Mouse (Mus musculus): ENCODE results near the gene Iqch.

Iqch gene

DNA sequence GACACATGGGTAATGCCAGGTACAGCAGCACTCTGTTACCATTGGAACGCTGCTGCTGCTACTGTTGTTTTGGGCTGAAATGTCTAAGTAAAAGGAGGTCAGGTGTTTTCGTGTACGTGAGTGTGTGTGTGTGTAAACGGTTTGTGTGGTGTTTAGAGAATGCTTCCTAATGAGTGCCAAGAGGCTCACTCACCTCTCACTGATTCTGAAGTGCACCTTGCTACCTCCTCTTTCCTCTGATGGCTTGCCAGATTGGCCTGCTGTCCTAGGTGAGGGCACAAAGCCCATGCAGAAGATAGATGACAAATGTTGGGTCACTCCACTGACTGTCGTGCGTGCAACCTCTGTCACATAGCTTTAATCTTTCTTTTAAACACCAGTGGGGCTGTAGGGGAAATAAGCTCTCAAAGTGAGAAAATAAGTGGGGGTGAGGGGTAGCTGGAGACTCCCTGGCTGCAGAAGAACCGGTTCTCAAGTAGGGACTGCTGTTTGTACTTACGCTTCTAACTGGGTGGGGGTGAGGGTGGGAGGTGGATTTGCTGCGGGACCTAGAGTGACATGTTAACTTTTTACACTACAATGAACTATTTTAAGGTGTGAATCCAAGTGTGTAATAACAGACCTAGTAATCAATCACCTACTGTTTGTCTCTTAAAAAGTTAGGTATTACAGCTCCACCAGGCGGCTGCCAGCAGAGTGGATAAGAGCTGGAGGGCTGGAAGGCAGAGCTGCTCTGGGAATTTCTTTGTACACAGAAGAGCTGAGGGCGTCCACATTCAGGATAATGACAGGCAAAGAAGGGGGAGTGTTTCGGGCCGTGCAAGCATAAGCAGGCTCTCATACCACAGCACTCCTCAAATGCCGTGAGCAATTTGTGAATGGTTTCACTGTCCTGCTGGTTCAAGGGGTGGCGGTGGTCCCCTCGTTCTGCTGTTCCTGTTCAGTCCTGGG, 10.5 kb upstream of the Iqch start:
- no peak for DNase-seq (ENCODE audit: extremely low spot score, low read depth, low spot score)

DNA sequence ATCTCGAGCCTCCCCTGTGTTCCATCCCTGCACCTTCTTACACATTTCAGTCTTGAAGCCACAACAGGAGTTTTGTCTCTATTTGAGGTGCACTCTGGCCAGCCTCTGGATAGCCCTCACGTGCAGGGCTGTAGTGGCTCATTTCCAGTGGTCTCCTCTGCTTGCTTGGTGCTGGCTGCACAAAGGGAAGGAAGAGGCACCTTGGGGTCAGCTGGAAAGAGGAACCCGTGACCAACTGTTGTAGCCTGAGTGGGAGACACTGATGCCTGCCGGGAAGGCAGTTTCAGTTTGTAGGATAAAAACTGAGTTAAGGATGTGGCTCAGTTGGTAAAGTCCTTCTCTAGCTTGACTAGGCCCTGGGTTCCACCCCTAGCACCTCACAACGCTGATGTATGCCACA, 9.7 kb upstream of the Iqch start:
- DNase-seq (ENCODE audit: extremely low spot score, low read depth, low spot score) = no peak

DNA sequence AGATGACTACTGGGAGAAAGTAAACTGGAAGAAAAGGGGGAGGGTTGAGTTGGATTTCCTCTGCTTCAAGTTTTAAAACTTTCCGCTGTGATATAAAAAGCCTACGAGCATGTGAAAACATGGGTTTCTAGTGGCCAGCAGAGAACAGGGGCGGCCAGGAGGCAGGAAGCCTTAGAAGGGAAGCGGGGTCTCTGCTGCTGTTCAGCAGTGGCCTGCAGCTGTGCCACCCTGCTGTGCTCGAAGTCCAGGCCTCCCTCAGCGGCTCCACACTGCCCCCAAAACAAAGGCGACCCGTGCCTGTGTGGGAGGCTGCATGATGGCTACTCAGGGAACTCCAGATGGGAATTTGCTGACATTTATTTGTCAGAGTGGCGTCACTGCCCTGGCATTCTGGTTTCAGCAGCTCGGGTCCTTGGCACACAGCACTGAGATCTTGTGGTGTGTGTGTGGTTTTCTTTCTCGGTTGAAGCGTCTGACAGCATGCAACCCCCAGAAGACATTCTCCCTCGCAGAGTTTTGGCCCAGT, 8.6 kb upstream of the Iqch start:
- no peak for DNase-seq (ENCODE audit: extremely low spot score, low read depth, low spot score)

DNA sequence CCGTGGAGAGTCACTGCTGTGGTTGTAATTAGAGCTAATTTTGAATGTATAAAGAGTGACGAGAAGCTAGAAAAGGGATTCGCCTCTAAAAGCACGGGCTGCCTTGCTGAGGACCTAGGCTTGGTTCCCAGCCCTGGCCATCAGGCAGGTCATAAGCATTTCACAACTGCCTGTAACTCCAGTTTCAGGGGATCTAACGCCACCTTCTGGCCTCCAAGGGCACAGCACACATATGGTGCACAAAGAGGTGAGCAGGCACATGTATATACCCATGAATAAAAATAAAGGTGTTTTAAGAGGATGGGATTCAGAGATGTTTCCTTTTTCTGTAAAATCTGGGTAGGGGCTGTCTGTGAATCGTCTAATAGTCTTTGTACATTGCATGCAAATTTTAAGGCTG, 7.9 kb upstream of the Iqch start:
- no peak for DNase-seq (ENCODE audit: extremely low spot score, low read depth, low spot score)

DNA sequence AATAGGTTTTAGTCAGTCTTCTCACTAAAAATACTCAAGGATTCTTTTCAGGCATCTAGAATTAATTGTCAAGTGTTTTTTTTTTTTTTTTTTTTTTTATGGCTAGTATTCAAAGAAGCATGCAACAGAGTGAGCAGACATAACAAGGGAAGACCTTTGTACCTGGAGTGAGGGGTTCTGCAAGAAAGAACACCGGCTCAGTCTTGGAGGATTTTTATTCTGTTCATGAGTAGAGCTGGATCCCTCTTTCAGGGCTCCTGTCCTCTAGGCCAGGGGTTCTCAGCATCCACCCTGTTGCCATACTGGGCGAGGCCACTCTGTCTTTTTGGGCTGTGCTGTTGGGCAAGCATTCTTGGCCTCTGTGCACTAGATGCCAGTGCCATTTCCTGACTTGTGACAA, 7.5 kb upstream of the Iqch start:
- no peak for DNase-seq (ENCODE audit: extremely low spot score, low read depth, low spot score)

DNA sequence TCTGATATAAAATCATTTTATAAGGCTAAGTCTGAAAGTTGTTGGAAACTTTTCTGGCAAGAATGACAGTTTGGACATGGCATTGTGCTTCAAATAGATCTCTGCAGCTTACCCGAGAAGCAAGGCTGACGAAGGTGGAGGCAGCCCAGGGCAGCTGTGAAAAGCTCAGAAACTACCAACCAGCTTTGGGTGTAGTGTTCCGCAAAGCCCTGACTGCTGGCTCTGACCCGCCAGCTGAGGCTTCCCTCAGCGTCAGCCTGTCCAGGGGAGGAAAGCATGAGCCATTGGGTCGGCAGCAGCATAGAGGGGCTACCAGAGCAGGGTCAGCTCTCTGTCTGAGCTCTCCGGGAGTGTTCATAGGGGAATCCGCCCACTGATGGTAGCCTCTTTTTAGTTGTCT, 7.0 kb upstream of the Iqch start:
- no peak for DNase-seq (ENCODE audit: extremely low spot score, low read depth, low spot score)

DNA sequence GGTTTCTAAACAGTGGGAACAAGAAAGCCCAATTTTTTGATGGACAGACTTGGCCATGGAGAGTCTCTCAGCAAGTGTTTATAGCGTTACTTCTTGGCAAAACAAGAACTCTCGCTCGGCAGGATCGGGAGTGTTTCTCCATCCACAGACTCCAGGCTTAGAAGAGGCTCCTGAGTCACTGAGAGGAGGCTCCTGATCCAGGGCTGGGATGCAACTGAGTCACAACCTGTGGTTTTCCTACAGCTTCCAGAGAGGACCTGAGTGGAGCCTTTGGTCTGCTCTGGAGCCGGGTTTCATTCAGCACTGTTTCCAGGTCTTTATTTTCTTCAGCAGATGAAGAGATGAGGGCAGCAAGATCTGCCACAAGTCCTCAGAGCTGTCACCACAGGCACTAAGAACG, 5.7 kb upstream of the Iqch start:
- no peak for DNase-seq (ENCODE audit: extremely low spot score, low read depth, low spot score)

DNA sequence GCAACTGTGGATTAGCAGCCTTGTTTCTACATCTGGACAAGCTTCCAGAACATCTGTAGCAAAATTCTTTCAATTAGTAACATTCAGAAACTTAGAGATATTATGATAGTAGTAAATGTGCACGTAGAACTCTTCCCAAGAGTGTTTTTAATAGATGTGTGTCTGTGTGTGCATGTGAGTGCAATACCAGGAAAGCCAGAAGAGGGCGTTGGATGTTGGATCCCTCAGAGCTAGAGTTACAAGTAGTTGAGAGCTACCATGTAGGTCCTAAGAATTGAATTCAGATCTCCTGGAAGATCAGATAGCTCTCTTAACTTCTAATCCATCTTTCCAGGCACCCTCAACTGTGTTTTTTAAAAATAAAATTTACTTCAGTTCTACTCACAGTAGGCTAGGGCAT, 4.3 kb upstream of the Iqch start:
- no peak for DNase-seq (ENCODE audit: extremely low spot score, low read depth, low spot score)

DNA sequence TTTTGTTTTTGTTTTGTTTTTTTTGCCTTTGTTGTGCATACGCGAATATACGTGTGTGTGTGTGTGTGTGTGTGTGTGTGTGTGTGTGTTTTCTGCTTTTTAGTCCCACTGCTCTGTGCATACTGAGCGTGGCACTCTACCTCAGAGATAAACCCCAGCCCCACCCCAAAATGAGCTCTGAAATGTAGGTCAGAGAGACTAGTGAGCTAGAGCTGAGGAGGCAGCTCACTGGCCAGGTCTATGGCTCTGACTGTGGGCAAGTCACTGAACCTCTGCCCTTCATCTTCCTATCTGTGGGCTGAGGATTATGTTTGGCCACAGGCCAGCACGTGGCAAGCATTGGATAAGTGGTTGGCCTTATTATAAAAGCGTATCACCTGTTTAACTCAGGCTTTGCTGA, 1.6 kb upstream of the Iqch start:
- no peak for DNase-seq (ENCODE audit: extremely low spot score, low read depth, low spot score)

DNA sequence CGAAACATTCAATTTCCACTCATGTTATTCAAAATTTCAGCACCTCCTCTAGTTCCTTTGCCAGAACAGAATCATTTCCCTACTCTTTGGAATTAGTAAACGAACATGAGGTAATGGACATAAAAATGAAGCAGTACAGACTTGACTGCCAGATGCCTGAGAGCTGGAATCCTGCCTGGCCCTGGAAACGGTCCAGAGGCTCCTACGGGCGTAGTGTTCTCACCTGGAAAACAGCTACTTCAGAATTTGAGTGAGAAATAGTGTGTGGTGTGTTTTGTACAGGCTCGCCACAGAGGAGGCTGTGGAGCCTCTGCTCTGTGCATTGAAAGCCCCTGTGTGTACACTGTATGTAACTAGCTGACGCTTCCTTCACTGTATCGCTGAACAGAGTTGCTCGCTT, 5.6 kb downstream of the Iqch start:
- no peak for DNase-seq (ENCODE audit: extremely low spot score, low read depth, low spot score)

DNA sequence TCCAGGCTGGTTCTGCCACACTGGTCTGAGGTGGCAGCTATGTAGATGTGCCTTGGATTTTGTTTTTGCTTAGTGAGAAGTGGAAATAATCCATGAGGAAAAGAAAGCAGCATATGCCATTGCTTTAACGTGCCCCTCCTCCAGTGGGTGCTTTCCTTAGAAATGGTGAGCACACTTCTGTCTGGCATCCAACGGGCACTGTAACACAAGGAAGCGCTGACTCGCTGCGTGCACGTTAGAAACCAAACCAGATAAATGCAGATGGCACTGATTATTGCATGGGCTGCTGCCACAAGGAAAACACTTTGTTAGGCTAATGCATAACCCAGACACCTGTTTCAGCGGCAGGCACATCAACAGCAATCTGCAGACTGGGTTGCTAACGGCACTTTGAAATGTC, 6.6 kb downstream of the Iqch start:
- no peak for DNase-seq (ENCODE audit: extremely low spot score, low read depth, low spot score)

DNA sequence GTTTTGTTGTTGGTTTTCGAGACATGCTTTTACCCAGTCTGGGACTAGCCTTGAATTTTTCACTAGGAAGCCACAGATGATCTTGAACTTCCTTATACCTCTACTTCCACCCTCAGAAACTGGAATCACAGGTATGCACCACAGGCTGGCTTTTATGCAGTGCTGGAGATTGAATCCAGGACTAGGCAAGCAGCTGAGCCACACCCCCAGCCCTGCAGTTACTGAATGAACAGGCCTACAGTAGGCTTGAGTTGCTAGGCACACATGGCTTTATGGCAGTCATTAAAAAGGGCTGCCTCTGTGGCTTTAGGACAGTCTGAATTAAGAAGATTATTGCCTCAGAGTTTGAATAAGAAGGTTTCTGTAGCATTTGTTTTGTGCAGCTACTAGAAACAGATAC, 7.3 kb downstream of the Iqch start:
- no peak for DNase-seq (ENCODE audit: extremely low spot score, low read depth, low spot score)

DNA sequence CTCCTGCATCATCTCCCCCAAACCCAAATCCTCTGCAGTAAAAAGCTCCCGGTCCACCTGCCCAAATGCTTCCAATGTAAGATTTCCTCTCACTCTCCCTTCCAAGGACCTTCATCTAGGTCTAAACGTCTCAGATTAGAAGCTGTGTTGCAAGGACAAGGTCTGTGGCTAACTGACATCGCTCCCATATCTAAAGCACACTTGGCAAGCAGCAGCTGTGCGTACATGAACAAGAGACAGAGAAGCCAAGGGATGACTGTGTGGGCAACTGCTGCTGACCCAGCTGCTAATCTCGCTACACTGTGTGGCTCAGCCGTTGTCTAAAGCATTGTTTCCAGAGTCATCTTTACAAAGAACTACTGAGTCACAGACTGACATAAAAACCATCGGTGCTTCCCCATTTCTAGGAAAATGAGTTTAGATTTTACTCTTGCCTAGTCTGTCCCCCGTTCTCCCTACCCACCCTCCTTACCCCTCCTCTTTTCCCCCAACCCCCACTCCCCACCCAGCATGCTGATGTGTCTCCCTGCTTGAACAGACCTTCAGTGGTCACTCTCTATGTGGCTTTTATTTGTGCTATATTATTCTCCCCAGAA, 10.5 kb downstream of the Iqch start:
- no peak for DNase-seq (ENCODE audit: extremely low spot score, low read depth, low spot score)

DNA sequence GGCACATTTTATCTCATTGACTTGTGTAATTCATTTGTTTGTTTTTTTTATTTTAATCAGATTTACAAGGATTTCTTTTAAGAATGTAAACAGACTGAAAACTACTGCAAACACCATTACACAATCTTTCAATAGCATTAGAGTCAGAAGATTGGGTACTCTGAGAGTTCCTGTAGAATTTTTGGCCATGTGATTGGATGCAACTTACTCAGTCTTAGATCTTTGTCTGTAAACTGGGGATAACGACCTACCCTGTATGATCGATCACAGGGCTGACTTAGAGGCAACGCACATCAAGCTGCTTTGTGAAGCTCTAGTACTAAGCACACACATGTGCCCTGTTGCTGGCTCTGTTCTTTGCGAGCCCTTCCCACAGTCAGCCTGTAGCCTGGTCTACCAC, 11.7 kb downstream of the Iqch start:
- no peak for DNase-seq (ENCODE audit: extremely low spot score, low read depth, low spot score)

DNA sequence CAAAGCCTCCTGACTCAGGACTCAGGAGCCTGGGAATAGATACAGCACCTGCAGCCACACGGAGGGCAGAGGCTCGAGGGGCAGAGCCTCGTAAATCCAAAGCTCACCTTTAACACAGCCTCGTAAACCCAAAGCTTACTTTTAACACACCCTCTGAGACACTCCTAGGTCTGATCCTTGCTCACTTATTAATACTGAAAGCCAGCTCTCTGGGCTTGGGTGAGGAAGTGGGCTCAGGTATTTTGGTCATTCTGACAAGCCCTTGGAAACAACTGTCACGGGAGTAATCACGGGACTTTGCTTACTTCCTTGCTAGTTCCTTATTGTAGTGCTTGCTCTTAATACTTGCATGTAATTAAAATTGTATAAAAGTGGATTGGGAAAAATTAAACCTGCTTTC, 13.1 kb downstream of the Iqch start:
- DNase-seq (ENCODE audit: extremely low spot score, low read depth, low spot score) = no peak

DNA sequence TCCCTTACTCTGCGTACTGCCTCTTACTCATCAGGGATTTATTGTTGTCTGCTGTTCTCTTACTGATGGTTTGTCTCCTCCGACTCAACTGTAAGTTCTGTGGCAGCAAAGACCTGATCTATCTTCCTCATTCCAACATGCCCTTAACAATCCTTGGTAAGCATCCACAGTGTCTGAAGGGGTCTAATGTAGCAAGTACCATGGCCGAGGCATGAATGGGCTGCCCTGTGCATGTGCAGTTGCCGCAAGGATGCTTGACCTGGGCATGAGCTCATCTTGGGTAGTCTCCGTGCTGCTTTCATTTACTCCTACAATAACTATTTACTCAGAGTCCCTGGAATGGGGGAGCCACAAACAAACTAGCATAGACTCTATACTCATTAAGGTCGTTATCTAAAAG, 17.0 kb downstream of the Iqch start:
- DNase-seq (ENCODE audit: extremely low spot score, low read depth, low spot score) = no peak

DNA sequence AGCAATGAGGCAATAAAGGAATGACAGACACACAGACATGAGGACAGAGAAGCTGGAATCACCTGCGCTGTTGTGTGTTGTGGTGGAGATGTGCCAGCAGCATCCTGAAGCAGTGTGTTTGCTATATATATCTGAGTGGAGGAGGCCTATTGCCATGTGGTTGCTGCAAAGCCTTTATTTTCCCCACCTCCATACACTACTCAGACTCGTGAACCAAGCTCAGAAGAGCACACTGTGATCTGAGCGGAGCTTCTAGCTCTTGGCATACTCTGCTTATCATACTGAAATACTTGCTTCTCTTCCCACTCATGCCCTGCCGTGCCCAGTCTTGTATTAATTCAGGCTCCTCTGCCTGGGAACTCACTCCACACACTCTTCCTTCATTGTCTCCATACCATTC, 20.5 kb downstream of the Iqch start:
- DNase-seq (ENCODE audit: extremely low spot score, low read depth, low spot score) = no peak

DNA sequence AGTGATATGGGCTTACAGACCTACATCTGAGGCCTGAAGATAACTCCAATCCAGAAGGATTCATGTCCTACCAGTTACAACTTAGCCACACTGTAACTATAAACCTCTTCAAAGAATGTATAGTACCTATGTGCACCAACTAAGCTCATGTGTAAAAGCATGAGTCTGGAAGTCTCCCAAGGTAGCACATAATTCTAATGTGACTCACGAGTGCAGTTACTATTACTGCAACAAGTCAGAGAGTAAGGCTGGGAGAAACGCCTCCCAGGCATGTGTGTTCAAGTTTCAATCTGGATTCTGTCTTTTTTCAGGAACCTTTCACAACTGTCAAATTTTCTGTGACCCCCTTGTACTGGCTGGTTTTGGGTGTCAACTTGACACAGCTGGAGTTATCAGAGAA, 22.2 kb downstream of the Iqch start:
- DNase-seq (ENCODE audit: extremely low spot score, low read depth, low spot score) = no peak

DNA sequence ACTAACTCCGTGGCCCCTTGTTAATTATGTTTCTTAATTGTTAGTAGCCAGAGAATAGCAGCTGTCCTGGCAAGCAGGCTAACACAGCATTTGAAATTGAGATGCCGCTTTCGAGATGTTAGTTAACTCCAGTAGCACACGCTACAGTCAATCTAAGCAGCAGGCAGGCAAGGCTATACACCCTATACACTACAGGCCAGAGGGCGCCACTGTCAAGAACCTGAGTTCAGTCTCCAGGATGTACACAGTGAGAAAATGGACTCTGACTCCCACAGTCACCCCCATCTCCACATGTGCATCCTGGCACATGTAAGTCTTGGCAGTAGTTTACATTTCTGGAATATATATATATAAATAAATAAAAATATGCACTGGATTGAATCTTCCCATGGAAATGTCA, 22.6 kb downstream of the Iqch start:
- no peak for DNase-seq (ENCODE audit: extremely low spot score, low read depth, low spot score)

DNA sequence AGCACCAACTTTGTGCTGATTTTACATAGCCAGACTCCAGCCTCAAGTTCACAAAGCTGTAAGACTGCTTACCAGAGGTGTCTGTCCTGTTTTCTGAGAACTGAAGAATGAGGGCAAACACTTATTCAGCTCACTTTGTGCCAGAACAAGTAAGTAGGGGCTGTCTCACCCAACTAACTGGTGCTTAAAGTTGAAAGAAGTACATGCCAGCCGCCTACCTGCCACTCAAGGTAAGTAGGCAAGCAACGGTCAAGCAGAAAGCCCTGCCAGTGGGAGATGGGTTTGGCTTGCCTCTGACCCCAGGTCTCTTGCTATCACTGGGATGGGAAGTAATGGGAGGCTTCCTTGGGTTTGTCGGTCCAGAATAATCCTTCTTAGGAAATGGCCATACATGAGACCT, 24.8 kb downstream of the Iqch start:
- DNase-seq (ENCODE audit: extremely low spot score, low read depth, low spot score) = no peak

DNA sequence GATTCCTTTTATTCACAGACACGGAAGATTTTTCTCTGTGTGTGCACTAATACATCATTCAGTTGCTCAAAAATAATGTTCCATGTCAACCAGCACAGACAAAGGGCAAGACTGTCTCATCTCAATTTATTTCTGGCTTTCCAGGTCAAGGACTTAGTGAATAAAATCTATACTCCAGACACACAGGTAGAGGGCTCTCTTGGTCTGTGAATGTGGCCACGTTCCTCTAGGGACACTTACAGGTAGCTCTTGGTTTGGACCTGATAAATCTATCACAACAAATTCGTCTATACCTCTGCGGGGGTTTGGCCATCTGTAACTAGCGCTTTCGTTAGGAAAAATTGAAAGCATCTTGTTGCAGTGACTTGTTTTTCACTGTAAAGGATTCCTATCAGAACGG, 29.4 kb downstream of the Iqch start:
- no peak for DNase-seq (ENCODE audit: extremely low spot score, low read depth, low spot score)

DNA sequence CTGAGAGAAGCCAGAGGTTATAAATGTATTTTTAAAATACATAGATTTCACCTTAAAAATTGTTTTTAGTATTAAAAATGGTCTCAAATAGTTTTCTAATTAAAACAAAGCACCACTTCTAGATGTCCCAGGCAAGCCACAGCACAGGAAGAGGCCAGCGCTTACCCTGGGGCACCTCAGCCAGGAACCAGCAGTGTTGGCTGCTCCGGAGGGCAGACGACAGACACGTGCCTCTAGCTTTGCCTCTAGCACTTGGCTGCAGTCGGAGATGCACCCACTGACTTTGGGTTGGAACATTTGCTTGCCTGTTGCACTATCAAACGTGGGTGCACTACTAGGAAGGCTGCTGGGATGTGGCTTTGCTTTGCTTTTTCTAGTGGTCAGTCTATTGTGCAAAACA, 30.4 kb downstream of the Iqch start:
- no peak for DNase-seq (ENCODE audit: extremely low spot score, low read depth, low spot score)

DNA sequence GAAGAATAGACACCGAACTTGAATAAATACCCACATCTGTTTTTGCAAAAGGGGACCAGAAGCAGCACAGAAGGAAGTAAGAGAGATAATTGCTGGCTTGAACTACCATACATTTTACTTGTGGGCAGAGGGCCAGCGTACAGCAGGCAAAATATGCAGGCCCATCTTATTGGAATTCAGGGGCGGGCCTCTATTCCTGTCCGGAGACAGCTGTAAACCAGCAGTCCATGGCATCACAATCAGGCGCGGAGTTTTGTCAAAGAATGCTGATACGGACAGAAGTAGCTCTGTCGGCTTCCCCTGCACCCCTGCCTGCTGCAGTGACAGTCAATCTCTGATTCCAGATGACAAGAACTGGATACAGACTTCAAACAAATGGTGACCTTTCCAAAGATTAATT, 33.5 kb downstream of the Iqch start:
- no peak for DNase-seq (ENCODE audit: extremely low spot score, low read depth, low spot score)

Measured in hindlimb bud, embryonic 11.5 days (tissue).